Mouse (Mus musculus) kidney, embryonic 15.5 days (tissue): ENCODE results near the gene Ttyh2. TPM values are rescaled to one million over a fixed set of nuclear protein-coding genes. Genes with fewer than 3 reads are reported as not detected.

Experiments used
- ATAC-seq: fragments of 200-750 bp; cut with Nextera tagmentation; replicated peaks from 2 replicates; pipeline ENCODE4 v1.8.0; 2017; ENCODE audit warnings: moderate TSS enrichment; ENCODE audit not compliant: low FRiP score
- H3K27ac ChIP-seq: fragments of 300-500 bp; sonication (generic); 2 replicates; pipeline ENCODE4 v1.5.1; 2015; ENCODE audit warnings: mild to moderate bottlenecking, inconsistent platforms
- H3K27me3 ChIP-seq: fragments of 300-500 bp; sonication (generic); 2 replicates; pipeline ENCODE4 v1.6.1; 2015; ENCODE audit warnings: inconsistent platforms
- H3K36me3 ChIP-seq: fragments of 300-500 bp; sonication (generic); 2 replicates; pipeline ENCODE4 v1.6.1; 2015; ENCODE audit warnings: inconsistent platforms
- H3K4me1 ChIP-seq: fragments of 300-500 bp; sonication (generic); 2 replicates; pipeline ENCODE4 v1.6.1; 2015; ENCODE audit warnings: inconsistent platforms
- H3K4me2 ChIP-seq: fragments of 300-500 bp; sonication (generic); 2 replicates; pipeline ENCODE4 v1.6.1; 2015; ENCODE audit warnings: moderate library complexity, mild to moderate bottlenecking, inconsistent platforms
- H3K4me3 ChIP-seq: fragments of 300-500 bp; sonication (generic); replicated peaks from 2 replicates; pipeline ENCODE4 v1.5.1; 2015; ENCODE audit warnings: mild to moderate bottlenecking, inconsistent platforms
- H3K9ac ChIP-seq: fragments of 300-500 bp; sonication (generic); 2 replicates; pipeline ENCODE4 v1.6.1; 2015; ENCODE audit warnings: mild to moderate bottlenecking, inconsistent platforms
- H3K9me3 ChIP-seq: fragments of 300-500 bp; sonication (generic); replicated peaks from 2 replicates; pipeline ENCODE4 v1.6.1; 2016; ENCODE audit warnings: inconsistent platforms
- WGBS: fragments of 180-500 bp; shearing (Covaris S2); methylation state at CpG from one replicate; pipeline ENCODE4 v1.1.7; 2015; ENCODE audit warnings: mixed read lengths; 5-methylcytosine and 5-hydroxymethylcytosine counted together
- polyA plus RNA-seq: library from polyadenylated mRNA; unstranded; fragments of >200 nt; fragmentation: Nextera tagmentation; extraction: Ambion mirVana; gene quantifications from 2 replicates; pipeline ENCODE4 v1.2.1, GENCODE M21; 2015

Ttyh2 gene
- polyA plus RNA-seq, 1 experiment from 2014 or later, result 15.8 TPM

DNA sequence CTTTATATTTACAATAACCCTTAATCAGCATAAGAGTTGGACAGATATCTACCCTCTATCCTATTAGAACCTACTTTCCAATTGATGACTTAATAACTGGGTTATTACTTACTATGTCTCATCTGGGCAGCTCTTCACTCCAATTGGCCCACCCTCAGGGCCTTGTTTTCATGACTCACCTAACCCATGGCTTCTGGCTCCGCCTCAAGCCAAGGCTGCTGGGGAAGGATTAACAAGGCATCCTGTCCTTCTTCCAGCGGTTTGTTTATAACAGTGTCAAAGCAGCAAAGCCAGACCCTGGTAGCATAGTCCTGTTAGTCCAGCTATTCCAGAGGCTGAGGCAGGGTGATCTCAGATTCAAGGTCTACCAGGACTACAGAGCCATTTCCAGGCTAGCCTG is 19.2 kb downstream of the Ttyh2 start:
- H3K27me3 ChIP-seq, result no peaks in the 10 kb centered on the region
- no peak overlapping the region for H3K4me3 ChIP-seq
- WGBS, result 86% methylated on average over 2 of the region's 2 CpGs
- no peak overlapping the region for H3K9ac ChIP-seq
- H3K27ac ChIP-seq, result no peak overlapping the region
- H3K4me2 ChIP-seq, result no peak overlapping the region
- peaks cover 16% of the 10 kb centered on the region; the same call in 1 of the 2 replicates for H3K36me3 ChIP-seq
- ATAC-seq, result no peak
- H3K4me1 ChIP-seq, result 0 out of 2 replicates have a peak, but pooled peaks cover 3% of the 10 kb centered on the region
- H3K9me3 ChIP-seq, result no peaks in the 10 kb centered on the region

DNA sequence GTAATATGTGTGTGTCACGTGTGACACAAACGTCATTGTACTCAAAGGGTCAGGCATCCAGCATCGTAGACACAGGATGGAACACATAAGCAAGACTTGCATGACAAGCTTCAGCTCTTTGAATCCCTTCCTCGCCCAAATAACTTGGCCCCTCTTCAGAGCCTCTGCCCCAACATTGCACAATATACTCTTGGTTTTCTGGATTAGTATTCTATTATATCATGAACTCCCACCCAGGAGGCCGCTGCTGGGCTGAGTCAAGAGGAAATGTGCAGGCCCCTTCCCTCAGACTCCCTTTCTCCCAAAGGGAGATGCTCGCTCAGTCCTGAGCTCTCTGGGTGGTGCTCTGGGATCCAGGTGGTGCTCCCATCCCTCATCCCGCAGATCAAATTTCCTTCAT is 23.3 kb downstream of the Ttyh2 start:
- Histone ChIP-seq H3K9ac (no peak overlapping the region), H3K36me3 (0 out of 2 replicates have a peak, but pooled peaks cover 11% of the 10 kb centered on the region), H3K4me3 (no peak overlapping the region), H3K4me2 (no peak overlapping the region), H3K4me1 (peaks cover 4% of the 10 kb centered on the region; the same call in 1 of the 2 replicates), H3K27me3 (no peaks in the 10 kb centered on the region), H3K27ac (no peak overlapping the region), H3K9me3 (no peaks in the 10 kb centered on the region)
- no peak for ATAC-seq
- WGBS, result 92% methylated on average over 7 of the region's 7 CpGs

DNA sequence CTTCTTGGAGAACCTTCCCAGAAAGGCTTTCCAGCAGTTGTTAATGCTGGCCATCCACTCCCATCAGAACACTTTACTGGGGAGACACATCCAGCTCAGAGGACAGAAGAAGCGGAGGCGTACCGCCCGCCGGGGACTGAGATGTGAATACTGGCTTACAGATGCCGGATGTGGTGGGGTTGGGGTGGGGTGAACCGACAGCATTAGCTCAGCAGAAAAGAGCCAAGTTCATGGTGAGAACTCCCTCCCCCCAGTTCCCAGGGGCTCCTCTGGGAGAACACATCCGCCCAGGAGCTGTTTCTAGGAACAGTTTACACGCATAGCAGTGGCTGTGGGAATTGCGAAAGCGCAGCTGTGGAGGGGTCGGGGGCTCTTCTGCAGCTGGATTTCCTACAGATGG is 24.3 kb downstream of the Ttyh2 start:
- H3K27me3 ChIP-seq, result no peaks in the 10 kb centered on the region
- no peak overlapping the region for H3K9ac ChIP-seq
- no peak overlapping the region for H3K4me3 ChIP-seq
- H3K9me3 ChIP-seq, result no peaks in the 10 kb centered on the region
- peak overlapping the region; percentile 41 for H3K27ac ChIP-seq
- 66% methylated on average over 12 of the region's 12 CpGs for WGBS
- H3K4me2 ChIP-seq, result no peak overlapping the region
- H3K36me3 ChIP-seq, result 0 out of 2 replicates have a peak, but pooled peaks cover 10% of the 10 kb centered on the region
- H3K4me1 ChIP-seq, result peaks cover 8% of the 10 kb centered on the region; the same call in 1 of the 2 replicates
- 0 out of 2 replicates have a peak, but pooled peaks have one; percentile 36 for ATAC-seq

DNA sequence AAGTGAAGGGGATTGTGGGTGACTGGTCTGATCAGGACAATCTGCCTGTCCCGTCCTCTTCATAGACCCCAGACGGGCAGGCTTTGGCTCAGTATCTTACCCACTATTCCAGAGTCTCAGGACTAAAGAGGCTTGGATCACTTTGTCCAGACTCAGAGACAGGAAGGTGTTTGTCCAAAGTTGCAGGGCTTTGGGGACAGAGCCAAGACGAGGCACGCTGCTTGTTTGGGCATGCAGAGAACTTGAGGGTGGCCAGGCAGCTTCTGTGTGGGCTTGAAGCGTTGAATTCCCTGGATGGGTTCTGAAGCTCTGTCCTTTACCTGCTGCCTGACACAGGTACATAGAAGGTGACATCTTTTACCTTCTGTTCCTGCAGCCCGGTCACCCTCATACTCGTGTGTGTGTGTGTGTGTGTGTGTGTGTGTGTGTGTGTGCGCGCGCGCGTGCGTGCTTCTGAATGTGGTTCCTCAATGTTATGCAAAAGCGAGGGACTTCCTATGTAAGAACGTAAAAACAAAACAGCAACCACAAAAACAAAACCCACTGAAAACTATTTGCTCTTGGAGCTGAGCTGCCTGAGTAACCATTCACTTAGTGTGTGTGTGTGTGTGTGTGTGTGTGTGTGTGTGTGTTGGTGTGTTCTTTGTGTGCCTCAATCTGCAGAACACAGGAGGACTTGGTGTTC is 27.2 kb downstream of the Ttyh2 start:
- no peaks in the 10 kb centered on the region for H3K9me3 ChIP-seq
- no peak overlapping the region for H3K9ac ChIP-seq
- 91% methylated on average over 15 of the region's 15 CpGs for WGBS
- no peak overlapping the region for H3K27ac ChIP-seq
- H3K4me1 ChIP-seq, result peaks cover 8% of the 10 kb centered on the region; the same call in 1 of the 2 replicates
- no peak for ATAC-seq
- H3K4me3 ChIP-seq, result no peak overlapping the region
- H3K4me2 ChIP-seq, result no peak overlapping the region
- no peaks in the 10 kb centered on the region for H3K27me3 ChIP-seq
- no peaks in the 10 kb centered on the region for H3K36me3 ChIP-seq

DNA sequence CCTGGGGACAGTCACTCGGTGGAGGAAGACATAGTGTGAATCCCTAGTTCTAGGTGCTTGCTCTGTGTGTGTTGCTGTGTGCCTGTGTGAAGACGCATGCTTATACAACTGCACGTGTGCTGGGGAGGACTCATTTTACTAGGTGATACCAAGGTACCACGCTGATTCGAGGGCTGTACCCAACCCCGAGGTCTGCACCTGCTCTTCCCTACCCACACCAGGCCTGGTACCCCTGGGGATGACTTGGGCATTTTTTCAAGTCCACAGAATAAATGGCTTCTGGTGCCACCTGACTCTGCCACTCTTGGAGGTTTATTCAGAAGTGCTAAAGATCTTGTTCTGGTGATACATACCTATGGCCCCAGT is 27.7 kb downstream of the Ttyh2 start:
- H3K9ac ChIP-seq, result no peak overlapping the region
- peaks cover 8% of the 10 kb centered on the region; the same call in 1 of the 2 replicates for H3K4me1 ChIP-seq
- no peaks in the 10 kb centered on the region for H3K27me3 ChIP-seq
- no peak for ATAC-seq
- no peak overlapping the region for H3K4me3 ChIP-seq
- H3K27ac ChIP-seq, result no peak overlapping the region
- H3K4me2 ChIP-seq, result no peak overlapping the region
- 92% methylated on average over 6 of the region's 6 CpGs for WGBS
- no peaks in the 10 kb centered on the region for H3K36me3 ChIP-seq
- H3K9me3 ChIP-seq, result no peaks in the 10 kb centered on the region

DNA sequence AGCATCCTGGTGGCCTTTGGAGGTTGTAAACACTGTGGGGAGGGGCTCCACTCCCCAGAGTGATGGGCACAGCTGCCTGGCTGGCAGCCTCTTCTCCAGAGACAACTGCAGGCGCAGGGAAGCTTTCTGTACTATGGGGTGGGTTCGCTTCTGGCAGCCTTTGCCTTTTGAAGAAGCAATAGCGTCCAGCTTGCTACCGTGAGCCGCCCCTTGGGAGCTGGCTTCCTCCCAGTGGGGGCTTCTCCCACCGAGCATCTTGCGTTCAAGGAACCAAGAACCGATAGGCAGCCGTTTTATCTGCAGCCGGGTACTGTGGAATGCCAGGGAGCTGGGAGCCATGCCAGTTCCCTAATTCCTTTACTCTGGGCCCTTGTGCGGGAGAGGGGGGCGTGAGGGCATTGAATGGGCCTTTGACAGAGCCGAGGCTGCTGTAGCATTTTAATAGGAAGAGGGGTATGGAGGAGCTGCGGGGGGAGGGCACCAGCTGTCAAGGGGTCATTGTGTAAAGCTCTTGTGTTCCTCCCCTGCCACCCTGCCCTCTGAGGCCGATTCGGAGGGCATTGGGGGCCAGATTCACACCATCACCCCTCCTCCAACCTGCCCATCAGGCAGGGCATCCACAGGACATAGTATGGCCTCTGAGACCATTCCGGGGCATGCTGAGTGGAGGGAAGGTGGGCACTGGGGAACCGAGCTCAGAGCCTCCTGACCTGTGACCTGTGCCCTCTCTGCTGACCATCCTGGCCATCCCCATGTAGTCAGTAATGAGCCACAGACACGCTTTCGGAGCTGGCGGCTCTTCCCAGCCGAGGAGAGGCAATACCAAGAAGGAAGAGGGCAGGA is 29.1 kb downstream of the Ttyh2 start:
- Histone ChIP-seq H3K27me3 (no peaks in the 10 kb centered on the region; the same call in 1 of the 2 replicates), H3K4me2 (no peak overlapping the region), H3K4me3 (no peak overlapping the region), H3K9ac (no peak overlapping the region), H3K4me1 (peaks cover 8% of the 10 kb centered on the region; the same call in 1 of the 2 replicates), H3K9me3 (no peaks in the 10 kb centered on the region), H3K36me3 (peaks cover 6% of the 10 kb centered on the region; the same call in 1 of the 2 replicates), H3K27ac (no peak overlapping the region)
- WGBS, result 61% methylated on average over 22 of the region's 22 CpGs
- no peak for ATAC-seq

DNA sequence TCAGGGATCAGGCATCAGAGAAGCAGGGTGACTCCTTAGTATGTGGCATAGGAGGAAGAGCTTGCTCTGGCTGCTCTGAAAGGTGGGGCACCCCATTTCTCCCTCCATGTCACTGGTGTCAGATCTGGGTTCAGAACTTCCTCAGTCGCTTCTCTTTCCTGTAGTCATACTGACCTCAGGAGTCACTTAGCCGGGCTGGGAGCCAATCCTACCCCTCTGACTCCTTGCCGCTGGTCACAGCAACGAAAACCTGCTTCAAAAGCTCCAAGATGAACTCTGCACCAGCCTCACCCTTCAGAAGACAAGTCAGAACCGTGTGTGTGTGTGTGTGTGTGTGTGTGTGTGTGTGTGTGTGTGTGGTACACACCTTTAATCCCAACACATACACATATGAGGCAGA is 31.1 kb downstream of the Ttyh2 start:
- H3K4me1 ChIP-seq, result peaks cover 8% of the 10 kb centered on the region; the same call in 1 of the 2 replicates

DNA sequence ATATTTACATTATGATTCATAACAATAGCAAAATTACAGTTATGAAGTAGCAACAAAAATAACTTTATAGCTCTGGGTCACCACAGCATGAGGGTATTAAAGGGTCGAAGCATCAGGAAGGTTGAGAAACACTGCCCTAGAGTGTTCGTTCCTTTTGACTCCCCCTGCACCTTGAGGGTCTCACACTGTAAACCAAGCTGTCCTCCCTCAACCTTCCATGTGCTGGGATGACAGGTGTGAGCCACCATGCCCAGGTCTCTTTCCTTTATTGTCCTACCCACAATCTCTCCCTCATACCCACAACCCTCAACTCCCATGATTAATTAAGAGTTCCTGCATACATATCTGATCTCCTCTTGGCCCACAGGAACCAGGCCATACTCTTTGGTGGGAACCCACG is 36.2 kb downstream of the Ttyh2 start:
- Histone ChIP-seq H3K27ac (no peak overlapping the region), H3K4me2 (no peak overlapping the region), H3K9me3 (no peaks in the 10 kb centered on the region), H3K9ac (no peak overlapping the region), H3K36me3 (peaks cover 6% of the 10 kb centered on the region; the same call in 1 of the 2 replicates), H3K4me3 (no peak overlapping the region), H3K4me1 (peaks cover 15% of the 10 kb centered on the region), H3K27me3 (peaks cover 4% of the 10 kb centered on the region; the same call in 1 of the 2 replicates)
- peak; percentile 50; the same call in 1 of the 2 replicates for ATAC-seq
- 50% methylated on average over 3 of the region's 3 CpGs for WGBS

More for the DNA sequence above, 31.1 kb downstream of the Ttyh2 start:
- Histone ChIP-seq H3K9me3 (no peaks in the 10 kb centered on the region), H3K4me3 (no peak overlapping the region), H3K27me3 (peaks cover 4% of the 10 kb centered on the region; the same call in 1 of the 2 replicates), H3K4me2 (no peak overlapping the region), H3K27ac (no peak overlapping the region), H3K36me3 (peaks cover 6% of the 10 kb centered on the region; the same call in 1 of the 2 replicates), H3K9ac (no peak overlapping the region)
- no peak for ATAC-seq
- WGBS, result 79% methylated on average over 5 of the region's 5 CpGs

DNA sequence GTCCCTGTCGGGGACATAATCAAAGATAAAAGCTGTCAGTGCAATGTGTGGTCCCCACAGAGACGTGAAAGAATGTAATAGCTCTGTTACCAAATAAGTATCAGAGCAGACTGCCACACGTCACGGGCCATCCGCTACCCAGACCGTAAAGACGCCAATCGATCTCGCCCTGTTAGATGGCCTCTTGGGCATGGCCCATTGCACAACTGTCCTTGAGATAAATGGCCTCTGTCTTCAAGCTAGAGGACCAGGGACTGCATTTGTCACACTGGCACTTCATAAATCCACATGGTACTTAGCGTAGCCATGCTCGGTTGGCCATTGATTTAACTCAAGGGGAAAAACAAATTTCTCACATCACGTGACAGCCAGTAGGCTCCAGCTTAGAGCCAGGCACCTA is 36.6 kb downstream of the Ttyh2 start:
- 44% methylated on average over 12 of the region's 12 CpGs for WGBS
- H3K4me1 ChIP-seq, result peaks cover 15% of the 10 kb centered on the region
- no peak overlapping the region for H3K9ac ChIP-seq
- peaks cover 6% of the 10 kb centered on the region; the same call in 1 of the 2 replicates for H3K36me3 ChIP-seq
- peak; percentile 89 for ATAC-seq
- no peak overlapping the region for H3K27ac ChIP-seq
- H3K27me3 ChIP-seq, result peaks cover 4% of the 10 kb centered on the region; the same call in 1 of the 2 replicates
- H3K4me3 ChIP-seq, result no peak overlapping the region
- H3K4me2 ChIP-seq, result no peak overlapping the region
- no peaks in the 10 kb centered on the region for H3K9me3 ChIP-seq

DNA sequence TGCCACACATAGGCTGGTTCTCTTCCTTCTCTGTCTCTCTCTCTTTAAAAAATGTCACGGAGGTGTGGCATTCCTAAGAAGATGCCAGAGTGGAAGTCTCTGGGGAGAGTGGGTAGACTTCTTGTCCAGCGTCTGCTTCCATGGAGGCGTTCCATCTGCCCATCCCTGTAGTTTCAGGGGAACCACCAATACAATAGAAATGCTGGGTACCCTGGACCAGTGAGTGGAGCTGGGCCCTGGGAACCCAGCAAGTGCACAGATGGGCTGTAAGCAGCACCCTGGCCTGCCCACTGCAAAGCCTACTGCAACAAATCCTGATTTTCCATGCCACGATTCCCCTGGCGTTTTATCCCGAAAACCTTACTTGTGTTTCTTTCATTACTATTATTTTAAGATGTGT is 39.3 kb downstream of the Ttyh2 start:
- peaks cover 15% of the 10 kb centered on the region for H3K4me1 ChIP-seq
- WGBS, result 76% methylated on average over 6 of the region's 6 CpGs
- H3K36me3 ChIP-seq, result no peaks in the 10 kb centered on the region
- ATAC-seq, result no peak
- no peak overlapping the region for H3K9ac ChIP-seq
- no peaks in the 10 kb centered on the region for H3K9me3 ChIP-seq
- H3K4me3 ChIP-seq, result no peak overlapping the region
- H3K4me2 ChIP-seq, result no peak overlapping the region
- H3K27me3 ChIP-seq, result 0 out of 2 replicates have a peak, but pooled peaks cover 4% of the 10 kb centered on the region
- no peak overlapping the region for H3K27ac ChIP-seq

DNA sequence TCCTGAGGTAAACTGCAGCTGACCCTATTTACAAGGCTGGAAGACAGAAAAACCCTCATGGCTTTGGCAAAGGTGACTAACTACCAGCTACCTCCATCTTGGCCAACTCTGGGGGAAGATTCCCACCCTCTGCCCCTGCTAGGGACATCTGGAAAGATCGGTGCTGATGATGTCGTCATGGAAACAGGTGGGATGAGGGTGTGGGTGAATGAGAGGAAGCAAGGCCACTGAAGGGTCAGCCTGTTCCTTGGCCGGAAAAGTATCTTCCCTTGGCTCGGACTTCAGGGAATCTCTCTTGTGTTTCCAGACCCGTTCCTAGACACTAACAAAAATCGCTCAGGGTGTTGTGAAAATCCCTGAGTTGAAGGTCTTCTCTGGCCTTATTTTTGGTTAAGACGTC is 40.3 kb downstream of the Ttyh2 start:
- ATAC-seq, result no peak
- no peak overlapping the region for H3K4me3 ChIP-seq
- H3K9me3 ChIP-seq, result no peaks in the 10 kb centered on the region
- no peak overlapping the region for H3K27ac ChIP-seq
- peaks cover 15% of the 10 kb centered on the region for H3K4me1 ChIP-seq
- no peaks in the 10 kb centered on the region for H3K27me3 ChIP-seq
- 56% methylated on average over 7 of the region's 7 CpGs for WGBS
- H3K9ac ChIP-seq, result no peak overlapping the region
- no peak overlapping the region for H3K4me2 ChIP-seq
- H3K36me3 ChIP-seq, result no peaks in the 10 kb centered on the region

DNA sequence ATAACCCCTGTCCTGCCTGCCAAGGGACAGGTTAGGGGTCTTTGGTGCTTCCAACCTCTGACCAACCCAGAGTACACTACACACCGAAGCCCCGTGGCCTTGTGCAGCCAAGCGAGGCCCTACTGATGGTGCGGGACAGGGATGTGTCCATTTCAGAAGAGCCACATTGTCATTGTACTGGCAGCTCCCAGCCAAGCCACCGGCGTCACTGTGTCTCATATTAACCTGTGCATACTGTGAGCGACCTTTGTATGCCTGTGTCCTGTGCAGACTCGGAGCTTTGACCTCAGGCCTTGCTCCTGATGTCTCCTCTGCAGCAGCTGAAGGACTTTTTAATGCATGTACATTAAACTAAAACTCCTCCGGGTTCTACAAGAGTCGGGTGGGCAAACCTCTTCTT is 45.3 kb downstream of the Ttyh2 start:
- Histone ChIP-seq H3K36me3 (no peaks in the 10 kb centered on the region), H3K9me3 (no peaks in the 10 kb centered on the region), H3K4me2 (no peak overlapping the region), H3K27me3 (no peaks in the 10 kb centered on the region), H3K4me1 (peaks cover 8% of the 10 kb centered on the region; the same call in 1 of the 2 replicates), H3K4me3 (no peak overlapping the region), H3K27ac (no peak overlapping the region), H3K9ac (no peak overlapping the region)
- WGBS, result 49% methylated on average over 10 of the region's 10 CpGs
- no peak for ATAC-seq
